Mouse (Mus musculus): ENCODE results near the gene Dkkl1. TPM values are rescaled to one million over a fixed set of nuclear protein-coding genes. Genes with fewer than 3 reads are reported as not detected.
A peak's percentile ranks its signal among the peaks of the same experiment; 100 is the strongest.
"Not testable (repeated sequence)": the region's sequence is repeated elsewhere in the genome, so short reads cannot be mapped to it uniquely, and the experiment has no call there.

The Dkkl1 gene
- 10.8 and 11.9 TPM in 2 replicates for polyA plus RNA-seq (2015; fragmentation: Nextera tagmentation; extraction: Ambion mirVana)

DNA sequence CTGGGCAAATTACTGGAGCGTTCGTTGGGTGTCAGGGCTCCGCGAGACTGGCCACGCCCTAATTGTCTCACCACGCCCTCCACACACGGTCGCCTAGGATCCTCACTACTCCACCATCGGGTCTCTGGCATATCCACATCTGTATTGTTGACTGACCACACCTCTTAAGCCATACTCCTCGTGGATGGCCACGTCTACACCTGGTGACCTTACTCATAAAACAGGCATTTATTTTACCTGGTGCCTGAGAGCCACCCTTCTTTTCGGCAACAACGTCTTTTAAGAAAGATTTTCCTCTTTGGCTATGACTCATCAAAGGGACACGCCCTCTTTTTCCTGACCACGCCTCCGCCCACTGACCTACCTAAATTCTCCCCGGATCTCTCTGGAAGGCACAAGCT is at the start of gene Dkkl1:
Gene Dkkl1, minus strand, starts transcription at position 297 of the 401 bp plus-strand sequence.
- Histone ChIP-seq H3K36me3 (no peaks in the 10 kb centered on the region), H3K9ac (no peak within 1 kb of the TSS), H3K4me2 (peak within 1 kb of the TSS; percentile 29), H3K9me3 (no peaks in the 10 kb centered on the region), H3K27me3 (peaks cover 21% of the 10 kb centered on the region), H3K27ac (replicated peaks) (no peak within 1 kb of the TSS), H3K4me1 (replicated peaks) (peaks cover 19% of the 10 kb centered on the region), H3K4me3 (peak within 1 kb of the TSS; percentile 18)
- whole genome bisulfite sequencing, result 8% methylated on average over 17 of the region's 17 CpGs
- ATAC-seq (ENCODE audit: low FRiP score, low read depth), result no peak

DNA sequence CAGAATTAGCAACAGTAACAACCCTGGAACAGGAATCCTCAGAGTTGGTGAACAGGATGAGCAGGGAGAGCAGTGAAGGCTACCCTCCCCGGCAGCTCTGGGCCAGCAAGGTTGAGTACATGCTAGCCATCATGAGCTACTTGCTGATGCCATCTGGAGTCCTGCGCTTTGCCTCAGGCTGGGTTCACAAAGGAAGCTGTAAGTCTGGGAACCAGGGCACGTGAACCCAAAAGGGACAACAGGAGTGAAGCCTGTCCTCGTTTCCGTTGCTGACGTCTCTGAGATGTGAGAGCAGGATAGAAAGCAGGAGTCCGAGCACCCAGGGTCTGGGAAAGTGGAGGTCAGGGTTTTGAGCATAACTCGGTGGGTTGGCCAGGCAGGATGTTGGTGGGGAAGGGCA is 47.3 kb upstream of the Dkkl1 start:
- Histone ChIP-seq H3K9ac (no peak overlapping the region), H3K4me2 (no peak overlapping the region), H3K4me3 (no peak overlapping the region), H3K4me1 (replicated peaks) (no peaks in the 10 kb centered on the region), H3K9me3 (no peaks in the 10 kb centered on the region), H3K36me3 (no peaks in the 10 kb centered on the region), H3K27ac (replicated peaks) (no peak overlapping the region), H3K27me3 (no peaks in the 10 kb centered on the region)
- 84% methylated on average over 8 of the region's 8 CpGs for WGBS
- no peak for ATAC-seq (ENCODE audit: low FRiP score, low read depth)

DNA sequence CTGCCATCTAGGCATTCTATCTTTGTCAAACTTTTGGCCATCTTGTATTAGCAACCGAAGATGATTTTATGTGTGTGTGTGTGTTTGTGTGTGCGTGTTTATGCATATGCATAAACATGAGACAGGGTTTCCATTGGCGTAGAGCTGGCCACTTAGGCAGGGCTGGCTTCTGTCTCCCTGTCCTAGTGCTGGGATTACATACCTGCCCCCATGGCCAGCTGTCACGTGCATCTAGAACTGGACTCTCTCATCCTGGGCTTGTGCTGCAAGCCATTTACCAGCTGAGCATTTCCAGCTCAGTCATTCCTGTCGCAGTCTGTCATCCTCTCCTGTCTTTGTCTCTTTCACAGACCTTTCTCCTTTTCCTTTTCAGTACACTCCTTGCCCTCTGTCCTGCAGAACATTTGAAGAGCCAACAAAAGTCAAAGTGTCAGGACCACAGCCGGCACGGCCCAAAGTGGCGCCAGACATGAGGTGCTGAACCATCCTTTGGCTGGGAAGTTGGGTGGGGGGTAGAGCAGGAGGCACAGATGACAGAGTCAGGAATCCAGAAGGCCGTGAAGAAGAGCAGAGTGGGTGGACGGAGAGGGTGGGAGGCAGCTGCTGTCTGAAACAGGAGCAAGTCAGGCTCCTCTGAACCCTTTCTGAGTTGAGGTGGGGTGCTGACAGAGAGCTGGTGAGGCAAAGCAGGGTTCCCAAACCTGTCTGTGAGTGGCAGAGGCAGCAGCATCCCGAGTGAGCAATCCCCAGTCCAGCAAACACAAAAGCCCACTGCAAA is 45.3 kb upstream of the Dkkl1 start:
- no peak overlapping the region for H3K9ac ChIP-seq
- H3K9me3 ChIP-seq, result no peaks in the 10 kb centered on the region
- no peaks in the 10 kb centered on the region for H3K27me3 ChIP-seq
- H3K4me1 ChIP-seq (replicated peaks), result no peaks in the 10 kb centered on the region
- WGBS, result 61% methylated on average over 11 of the region's 11 CpGs
- H3K27ac ChIP-seq (replicated peaks), result no peak overlapping the region
- no peak overlapping the region for H3K4me3 ChIP-seq
- ATAC-seq (ENCODE audit: low FRiP score, low read depth), result no peak
- H3K4me2 ChIP-seq, result no peak overlapping the region
- no peaks in the 10 kb centered on the region for H3K36me3 ChIP-seq

DNA sequence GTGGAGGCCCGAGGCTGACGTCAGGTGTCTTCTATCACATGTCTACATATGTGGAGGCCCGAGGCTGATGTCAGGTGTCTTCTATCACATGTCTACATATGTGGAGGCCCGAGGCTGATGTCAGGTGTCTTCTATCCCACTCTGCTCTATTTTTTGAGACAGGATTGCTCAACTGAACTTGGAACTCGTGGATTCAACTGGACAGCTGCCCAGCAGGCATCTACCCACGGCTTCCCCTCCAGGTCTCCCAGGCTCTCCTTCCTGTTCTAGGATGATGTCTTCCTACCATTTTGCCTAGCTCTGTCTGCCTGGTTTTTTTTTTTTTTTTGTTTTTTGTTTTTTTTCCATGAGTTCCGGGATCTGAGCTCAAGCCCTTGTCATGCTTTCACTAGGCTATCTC is 43.9 kb upstream of the Dkkl1 start:
- not testable (repeated sequence) for H3K27me3 ChIP-seq, H3K4me2 ChIP-seq
- WGBS, result 83% methylated on average over 5 of the region's 7 CpGs

DNA sequence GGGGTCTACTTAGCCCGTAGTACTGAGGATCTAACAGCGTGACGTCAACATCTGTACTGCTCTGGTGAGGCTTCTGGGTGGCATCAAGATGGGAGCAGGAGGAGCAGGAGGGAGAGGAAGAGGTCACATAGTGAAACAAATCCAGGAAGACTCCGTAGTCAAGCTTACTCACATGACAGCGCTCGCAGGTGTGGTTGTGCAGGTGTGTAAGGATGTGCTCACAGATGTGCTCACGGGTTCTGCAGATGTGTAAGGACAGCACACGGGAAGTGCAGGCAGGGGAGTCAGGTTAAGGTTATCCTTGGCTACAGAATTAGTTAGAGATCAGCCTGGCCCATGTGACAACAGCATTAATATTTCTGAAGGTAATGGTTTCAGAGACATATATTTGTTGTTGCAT is 41.9 kb upstream of the Dkkl1 start:
- Histone ChIP-seq H3K9me3 (no peaks in the 10 kb centered on the region), H3K4me1 (replicated peaks) (no peaks in the 10 kb centered on the region), H3K9ac (no peak overlapping the region), H3K4me3 (no peak overlapping the region), H3K27me3 (no peaks in the 10 kb centered on the region), H3K4me2 (no peak overlapping the region), H3K36me3 (no peaks in the 10 kb centered on the region), H3K27ac (replicated peaks) (no peak overlapping the region)
- WGBS, result 91% methylated on average over 8 of the region's 8 CpGs
- no peak for ATAC-seq (ENCODE audit: low FRiP score, low read depth)

More for the DNA sequence above, 43.9 kb upstream of the Dkkl1 start:
- not testable (repeated sequence) for ATAC-seq (ENCODE audit: low FRiP score, low read depth); H3K4me3 ChIP-seq; H3K27ac ChIP-seq (replicated peaks); H3K9me3 ChIP-seq; H3K36me3 ChIP-seq; H3K4me1 ChIP-seq (replicated peaks); H3K9ac ChIP-seq

DNA sequence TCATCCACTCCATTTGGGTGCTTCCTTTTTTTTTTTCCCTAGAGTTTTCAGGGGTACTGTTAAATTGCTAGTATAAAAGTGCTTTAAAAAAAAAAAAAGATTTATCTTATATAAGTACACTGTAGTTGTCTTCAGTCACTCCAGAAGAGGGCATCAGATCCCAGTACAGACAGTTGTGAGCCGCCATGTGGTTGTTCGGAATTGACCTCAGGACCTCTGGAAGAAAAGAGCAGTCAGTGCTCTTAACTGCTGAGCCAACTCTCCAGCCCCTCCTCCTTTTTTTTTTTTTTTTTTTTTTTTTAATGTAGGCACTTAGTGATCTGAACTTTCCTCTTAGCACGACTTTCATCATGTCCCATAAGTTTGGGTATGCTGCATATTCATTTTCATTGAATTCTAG is 35.7 kb upstream of the Dkkl1 start:
- ATAC-seq (ENCODE audit: low FRiP score, low read depth), result no peak
- H3K9ac ChIP-seq, result no peak overlapping the region
- H3K27ac ChIP-seq (replicated peaks), result no peak overlapping the region
- H3K4me3 ChIP-seq, result no peak overlapping the region
- H3K27me3 ChIP-seq, result no peaks in the 10 kb centered on the region
- 38% methylated on average over 3 of the region's 3 CpGs for WGBS
- no peaks in the 10 kb centered on the region for H3K9me3 ChIP-seq
- no peak overlapping the region for H3K4me2 ChIP-seq
- no peaks in the 10 kb centered on the region for H3K4me1 ChIP-seq (replicated peaks)
- no peaks in the 10 kb centered on the region for H3K36me3 ChIP-seq

DNA sequence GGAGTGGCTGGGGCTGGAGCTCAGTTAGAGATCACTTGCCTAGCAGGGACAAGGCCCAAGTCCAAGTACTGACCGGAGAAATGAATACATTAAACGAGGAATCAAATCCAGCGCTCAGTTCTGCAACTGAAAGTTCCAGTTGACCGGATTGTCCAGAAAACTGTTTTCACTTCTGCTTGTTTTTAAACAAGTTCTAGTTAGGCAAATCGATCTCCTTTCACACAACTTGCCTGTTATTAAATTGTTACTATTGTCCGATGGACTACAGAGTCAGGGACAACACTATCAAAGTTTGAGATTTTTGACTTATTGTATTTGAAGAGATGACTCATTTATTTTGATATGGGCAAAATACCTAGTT is 29.4 kb upstream of the Dkkl1 start:
- H3K4me3 ChIP-seq, result peak overlapping the region; percentile 36
- no peaks in the 10 kb centered on the region for H3K9me3 ChIP-seq
- no peaks in the 10 kb centered on the region for H3K36me3 ChIP-seq
- H3K9ac ChIP-seq, result no peak overlapping the region
- peaks cover 9% of the 10 kb centered on the region; the same call in 1 of the 2 replicates for H3K27me3 ChIP-seq
- ATAC-seq (ENCODE audit: low FRiP score, low read depth), result no peak
- no peak overlapping the region for H3K27ac ChIP-seq (replicated peaks)
- H3K4me1 ChIP-seq (replicated peaks), result peaks cover 10% of the 10 kb centered on the region
- 76% methylated on average over 6 of the region's 6 CpGs for WGBS
- peak overlapping the region; percentile 61 for H3K4me2 ChIP-seq

DNA sequence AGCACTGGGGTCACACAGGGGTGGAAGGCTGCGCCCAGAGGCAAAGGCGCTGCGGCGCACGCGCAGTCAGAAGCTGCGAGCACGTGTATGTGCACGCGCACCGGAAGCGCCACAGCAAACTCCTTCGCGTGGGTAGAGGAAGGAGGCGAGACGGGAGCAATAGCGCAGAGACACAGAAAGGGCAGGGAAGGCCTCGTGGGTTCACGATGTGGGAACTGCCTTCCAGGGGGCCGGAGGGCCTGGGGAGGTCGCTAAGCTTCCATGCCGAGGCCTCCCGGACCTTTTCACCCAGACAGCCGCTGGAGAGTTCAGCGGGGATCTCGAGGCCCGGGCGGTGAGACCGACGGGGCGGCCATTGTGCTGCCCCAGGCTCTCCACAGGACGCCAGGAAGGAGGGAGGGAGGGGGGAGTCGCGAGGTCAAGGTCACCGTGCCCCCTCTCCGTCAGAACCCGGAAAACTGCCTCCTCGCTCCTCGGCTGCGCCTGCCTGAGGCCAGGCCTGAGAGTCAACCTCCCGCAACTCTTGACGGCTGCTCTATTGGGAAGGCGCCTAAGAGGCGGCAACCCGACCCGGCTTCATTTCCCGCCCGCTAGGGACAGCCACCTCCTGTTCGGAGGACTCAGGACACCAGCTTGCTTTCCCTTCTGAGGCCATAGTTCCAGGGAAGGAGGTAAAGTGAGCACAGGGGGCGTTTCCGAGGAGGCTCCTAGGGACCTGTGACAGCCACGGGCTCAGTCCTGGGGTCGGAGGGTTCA is 28.9 kb upstream of the Dkkl1 start, which contains the start of gene Slc6a16:
Gene Slc6a16, plus strand, starts transcription at position 453 of the 756 bp plus-strand sequence.
- Histone ChIP-seq H3K36me3 (no peaks in the 10 kb centered on the region), H3K4me1 (replicated peaks) (peaks cover 10% of the 10 kb centered on the region), H3K9me3 (no peaks in the 10 kb centered on the region), H3K9ac (no peak within 1 kb of the TSS), H3K4me2 (peak within 1 kb of the TSS; percentile 61), H3K27me3 (peaks cover 12% of the 10 kb centered on the region; the same call in 1 of the 2 replicates), H3K27ac (replicated peaks) (no peak within 1 kb of the TSS), H3K4me3 (peak within 1 kb of the TSS; percentile 36)
- WGBS, result 10% methylated on average over 51 of the region's 53 CpGs
- peak; percentile 65; the same call in 1 of the 2 replicates for ATAC-seq (ENCODE audit: low FRiP score, low read depth)

DNA sequence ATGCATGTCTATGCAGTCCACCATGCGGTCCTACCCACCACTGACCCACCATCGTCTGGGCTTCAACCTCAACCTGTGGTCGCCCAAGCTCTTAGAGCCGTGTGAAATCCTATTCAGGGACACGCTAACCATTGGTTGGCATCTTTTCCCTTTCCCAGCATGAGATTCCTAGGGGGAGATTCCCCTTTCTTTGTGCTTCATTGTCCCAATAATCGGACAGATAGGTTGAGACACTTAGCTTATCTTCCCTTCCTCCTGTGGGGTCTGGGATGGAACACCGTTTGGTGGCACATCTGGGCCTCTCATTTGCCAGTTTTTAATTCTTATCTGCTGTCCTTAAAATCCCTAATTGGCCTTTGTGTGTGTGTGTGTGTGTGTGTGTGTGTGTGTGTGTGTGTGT is 28.2 kb upstream of the Dkkl1 start:
- Histone ChIP-seq H3K27ac (replicated peaks) (no peak overlapping the region), H3K27me3 (peaks cover 17% of the 10 kb centered on the region; the same call in 1 of the 2 replicates), H3K9ac (no peak overlapping the region), H3K36me3 (no peaks in the 10 kb centered on the region), H3K4me2 (peak overlapping the region; percentile 61; the same call in 1 of the 2 replicates), H3K9me3 (no peaks in the 10 kb centered on the region), H3K4me1 (replicated peaks) (peaks cover 15% of the 10 kb centered on the region), H3K4me3 (no peak overlapping the region)
- no peak for ATAC-seq (ENCODE audit: low FRiP score, low read depth)
- WGBS, result 75% methylated on average over 7 of the region's 7 CpGs

DNA sequence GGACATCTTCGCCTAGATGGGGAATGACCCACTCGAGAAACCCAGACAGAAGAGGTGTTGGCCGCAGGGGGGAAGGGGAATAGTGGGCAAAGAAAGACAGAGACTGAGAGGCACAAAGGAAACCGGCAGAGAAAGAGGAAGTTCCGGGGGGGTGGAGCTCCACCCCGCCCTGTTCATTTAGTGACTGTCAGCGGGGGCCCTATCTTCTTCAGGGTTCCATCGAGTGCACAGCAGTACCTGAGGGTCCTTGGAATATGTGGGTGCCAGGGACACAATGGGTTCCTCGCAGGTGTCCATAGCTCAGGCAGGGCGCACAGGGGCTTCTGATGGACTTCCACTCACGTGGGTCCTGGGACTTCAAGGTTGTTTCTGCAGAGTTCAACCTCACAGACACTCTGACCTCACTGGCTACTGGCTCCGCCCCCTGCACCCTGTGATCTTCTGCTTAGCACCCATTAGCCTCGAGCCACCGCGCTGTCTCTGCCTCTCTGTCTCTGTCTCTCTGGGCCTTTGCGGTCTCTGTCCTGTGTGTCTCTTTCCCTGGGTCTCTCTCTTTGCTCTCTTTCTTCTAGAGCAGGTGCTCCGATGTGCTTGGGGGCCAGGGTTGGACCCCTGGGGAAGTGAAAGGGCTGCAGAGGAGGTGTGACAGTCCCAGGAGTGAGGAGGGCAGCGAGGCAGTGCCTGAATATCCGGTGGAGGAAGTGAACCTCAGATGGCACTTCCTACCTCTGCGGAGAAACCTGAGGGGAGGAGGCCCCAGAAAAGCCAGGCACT is 27.0 kb upstream of the Dkkl1 start, which contains the start of gene Cd37:
Gene Cd37, minus strand, starts transcription at position 393 of the 774 bp plus-strand sequence.
- H3K27ac ChIP-seq (replicated peaks), result no peak within 1 kb of the TSS
- no peak for ATAC-seq (ENCODE audit: low FRiP score, low read depth)
- no peak within 1 kb of the TSS for H3K9ac ChIP-seq
- no peak within 1 kb of the TSS for H3K4me3 ChIP-seq
- H3K27me3 ChIP-seq, result peaks cover 27% of the 10 kb centered on the region
- H3K4me2 ChIP-seq, result no peak within 1 kb of the TSS
- no peaks in the 10 kb centered on the region for H3K9me3 ChIP-seq
- WGBS, result 41% methylated on average over 20 of the region's 20 CpGs
- no peaks in the 10 kb centered on the region for H3K36me3 ChIP-seq
- peaks cover 27% of the 10 kb centered on the region for H3K4me1 ChIP-seq (replicated peaks)

DNA sequence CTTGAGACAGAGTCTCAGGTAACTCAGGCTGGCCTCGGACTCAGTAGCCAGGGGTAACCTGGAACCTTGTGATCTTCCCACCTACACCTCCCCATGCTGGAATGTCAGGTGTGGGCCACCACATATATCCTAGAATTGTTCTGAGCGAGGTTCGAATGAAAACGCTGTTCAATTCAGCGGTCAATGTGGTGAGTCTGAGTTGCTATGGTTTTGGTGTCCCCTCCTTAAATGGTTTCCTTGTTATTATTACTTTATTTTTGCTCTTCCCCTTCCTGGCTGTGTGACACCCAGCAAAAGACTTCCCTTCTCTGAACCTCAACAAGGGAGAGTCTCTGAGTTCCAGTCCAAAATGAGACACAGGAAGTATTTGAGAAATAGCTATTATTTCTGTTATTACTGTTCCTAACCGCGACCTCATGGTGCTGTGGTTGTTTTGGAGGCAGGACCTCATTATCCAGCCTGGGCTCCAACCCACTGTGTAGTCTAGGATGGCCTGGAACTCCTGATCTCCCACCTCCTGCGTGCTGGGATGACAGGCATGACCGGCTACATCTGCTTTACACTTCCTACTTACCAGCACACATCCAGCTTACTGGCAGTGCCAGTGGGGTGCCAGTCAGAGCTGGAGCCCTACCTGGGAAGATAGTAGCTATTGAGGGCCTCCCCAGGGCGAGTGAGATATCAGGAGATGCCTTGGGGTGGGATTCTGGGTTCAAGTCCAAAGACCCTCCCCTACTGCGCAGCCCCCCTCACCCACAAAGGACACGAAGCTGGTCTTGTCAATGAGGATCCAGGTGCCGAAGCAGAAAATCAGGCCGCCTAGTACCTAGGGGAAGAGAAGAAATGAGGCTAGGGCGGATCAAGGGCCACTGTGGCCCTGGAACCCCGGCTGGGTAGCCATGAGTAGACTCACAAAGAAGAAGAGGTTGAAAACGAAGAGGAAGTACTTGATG is 26.1 kb upstream of the Dkkl1 start:
- peaks cover 27% of the 10 kb centered on the region for H3K27me3 ChIP-seq
- no peak for ATAC-seq (ENCODE audit: low FRiP score, low read depth)

More for the DNA sequence above, 26.1 kb upstream of the Dkkl1 start:
- Histone ChIP-seq H3K4me2 (no peak overlapping the region), H3K27ac (replicated peaks) (no peak overlapping the region), H3K36me3 (no peaks in the 10 kb centered on the region), H3K9me3 (no peaks in the 10 kb centered on the region), H3K4me1 (replicated peaks) (peaks cover 30% of the 10 kb centered on the region), H3K4me3 (no peak overlapping the region), H3K9ac (no peak overlapping the region)
- 78% methylated on average over 17 of the region's 17 CpGs for WGBS
